Mouse (Mus musculus) cortical plate, adult 2 months (tissue): Measurements from ENCODE around the gene Gm9903.

ENCODE experiments used
- CTCF ChIP-seq: fragments of 200-500 bp; IDR thresholded peaks from 2 replicates; pipeline ENCODE4 v1.5.1; 2011; ENCODE audit warnings: mild to moderate bottlenecking, control low read depth, low read length; ENCODE audit not compliant: insufficient read depth; ENCODE audit errors: extremely low read depth
- POLR2A ChIP-seq: fragments of 200-500 bp; IDR thresholded peaks from 2 replicates; pipeline ENCODE4 v1.6.1; 2011; ENCODE audit warnings: mild to moderate bottlenecking, low read length, control low read depth; ENCODE audit not compliant: insufficient read depth; ENCODE audit errors: extremely low read depth

DNA sequence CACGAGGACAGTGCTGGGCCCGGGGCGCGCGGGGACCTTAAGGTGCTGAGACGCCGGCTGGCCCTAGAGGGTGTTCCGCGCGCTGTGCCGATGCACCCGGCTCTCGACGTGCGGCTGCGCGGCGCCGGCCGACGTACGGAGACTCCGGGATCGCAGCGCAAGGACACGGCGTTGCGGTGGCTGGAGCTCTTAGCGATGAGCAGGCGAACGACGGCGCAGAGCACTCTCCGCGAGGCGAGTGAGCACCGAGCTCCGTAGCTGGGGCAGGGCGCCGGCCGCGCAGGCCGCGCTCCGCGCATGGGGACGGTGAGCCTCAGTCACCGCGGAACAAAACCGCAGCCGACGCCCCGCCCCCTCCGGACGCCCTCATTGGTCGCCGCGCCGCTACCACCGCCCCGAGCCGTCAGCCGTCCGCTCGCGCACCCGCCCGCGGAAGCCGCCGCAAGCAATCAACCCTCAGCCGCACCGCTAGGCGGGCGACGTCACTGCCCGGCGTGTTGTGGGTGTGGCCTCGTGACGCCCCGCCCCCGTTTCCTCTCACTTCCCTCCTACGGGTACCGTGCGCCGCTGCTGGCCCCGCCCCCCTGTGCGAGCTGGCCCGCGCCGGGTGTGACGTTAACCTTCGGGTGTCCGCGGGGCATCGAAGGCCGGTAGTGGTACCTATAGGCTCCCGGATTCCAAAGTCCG, at the start of gene Gm9903, which contains the start of gene Fam53a:
- TF ChIP-seq POLR2A (peak; percentile 92), CTCF (no peak)
